Comparison of ENCODE assay signal across 15 mouse cellular contexts in genomic region chr2:127210701-127211100, GRCm38 (mm10).
"Had no signal": no experiment of that assay in that cellular context is flagged by ENCODE, and none has a peak within 500 bp of the region (broad histone marks: within the 10 kb centered on the region; RNA-seq: fewer than 3 reads in every experiment).

No protein-coding gene starts in this region.

- DNase-seq: heart, postnatal 10 days; heart, postnatal 14 days; heart, postnatal 36 days; heart, postnatal 4 days; kidney, adult 11 months; kidney, adult 18-20 months; kidney, adult 2 months; kidney, adult 8-10 months; kidney, adult 9 months; kidney, postnatal 10 days; kidney, postnatal 14 days; kidney, postnatal 36 days; kidney, postnatal 4 days; layer of hippocampus, adult 9-11 months; layer of hippocampus, postnatal 36 days had no signal
